Comparison of ENCODE assay signal across 8 mouse cellular contexts in the genomic region with DNA sequence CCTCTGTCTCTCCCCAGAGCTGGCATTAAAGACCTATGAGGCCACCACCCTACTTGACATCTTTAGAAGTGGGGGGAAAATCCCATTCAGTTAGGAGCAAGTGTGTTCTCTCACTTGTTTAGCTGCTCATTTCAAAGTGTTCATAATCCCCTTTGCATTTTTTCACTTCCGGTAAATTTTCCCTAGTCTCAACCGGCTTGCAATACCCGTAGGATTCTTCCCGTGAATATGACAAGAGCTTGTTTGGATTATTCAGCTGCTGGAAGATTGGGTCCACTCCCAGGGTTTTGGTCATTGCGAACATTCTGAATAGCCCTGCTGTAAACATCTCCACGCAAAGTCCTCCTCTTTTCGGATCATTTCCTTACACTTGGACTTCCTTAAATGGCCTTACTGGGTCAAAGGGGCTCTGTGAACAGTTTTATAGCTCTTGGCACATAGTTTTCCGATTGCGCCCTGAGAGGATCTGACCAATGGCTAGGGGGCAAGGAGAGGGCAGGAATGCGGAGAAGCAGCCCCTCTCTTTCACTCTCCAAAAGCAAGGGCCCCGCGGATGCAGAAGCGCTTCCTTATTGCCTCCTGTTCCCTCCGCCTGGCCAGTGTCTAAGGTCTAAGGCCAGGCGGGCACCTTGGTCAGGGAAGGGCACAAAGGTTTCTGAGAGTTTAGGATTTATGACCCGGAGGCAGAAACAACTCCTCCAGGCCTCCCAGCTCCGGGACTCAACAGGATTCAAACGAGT. TPM values are rescaled to one million over a fixed set of nuclear protein-coding genes. Genes with fewer than 3 reads are reported as not detected.
A peak's percentile ranks its signal among the peaks of the same experiment; 100 is the strongest.
DNase-seq lines count a peak whose midpoint lies in the region; ATAC-seq and TF ChIP-seq lines count a peak whose summit lies in the region.

No protein-coding gene starts in this region.

- H3K4me2 ChIP-seq in heart, embryonic 15.5 days, result peak overlapping the region; percentile 88
- peak overlapping the region; percentile 81 for H3K4me2 ChIP-seq in liver, postnatal 0 days (ENCODE audit: low read depth, low read length)
- H3K4me2 ChIP-seq in neural tube, embryonic 15.5 days, result peak overlapping the region; percentile 88

- H3K9me3 ChIP-seq in heart, embryonic 15.5 days (replicated peaks), result no peaks in the 10 kb centered on the region
- no peaks in the 10 kb centered on the region for H3K9me3 ChIP-seq in liver, postnatal 0 days (ENCODE audit: low read length)
- no peaks in the 10 kb centered on the region for H3K9me3 ChIP-seq in neural tube, embryonic 15.5 days (replicated peaks)

- 1% methylated on average over 18 of the region's 18 CpGs for WGBS in kidney, adult 2 months
- WGBS in heart, embryonic 15.5 days, result 4% methylated on average over 18 of the region's 18 CpGs
- 4% methylated on average over 18 of the region's 18 CpGs for WGBS in liver, postnatal 0 days (ENCODE audit: insufficient replicate concordance)
- 4% methylated on average over 18 of the region's 18 CpGs for WGBS in neural tube, embryonic 15.5 days

- 0 out of 2 replicates have a peak, but pooled peaks have one; percentile 0 for ATAC-seq in heart, embryonic 15.5 days (replicated peaks; ENCODE audit: insufficient number of reproducible peaks, insufficient read depth, low FRiP score, low read depth)
- peak; percentile 5 for ATAC-seq in liver, postnatal 0 days
- ATAC-seq in neural tube, embryonic 15.5 days (ENCODE audit: low FRiP score), result peak; percentile 10

- no peak for DNase-seq in kidney, adult 2 months
- DNase-seq in kidney, postnatal 10 days, result no peak
- peak; percentile 72 for DNase-seq in NIH3T3 (ENCODE audit: low read depth)
- DNase-seq in liver, postnatal 0 days, result no peak
- DNase-seq in left cerebral cortex, adult 8-10 months (ENCODE audit: low spot score in 2 of 2), result no peak
- DNase-seq in gastrocnemius, postnatal 36 days, result no peak

- H3K36me3 ChIP-seq in kidney, adult 2 months (ENCODE audit: control insufficient read depth, insufficient read depth, low read length), result no peaks in the 10 kb centered on the region
- H3K36me3 ChIP-seq in heart, embryonic 15.5 days, result no peaks in the 10 kb centered on the region
- no peaks in the 10 kb centered on the region for H3K36me3 ChIP-seq in liver, postnatal 0 days (replicated peaks; ENCODE audit: insufficient read depth, low read length)
- no peaks in the 10 kb centered on the region for H3K36me3 ChIP-seq in neural tube, embryonic 15.5 days

- peak overlapping the region; percentile 88 for H3K4me3 ChIP-seq in kidney, adult 2 months (ENCODE audit: insufficient read depth, low read depth, low read length)
- H3K4me3 ChIP-seq in heart, embryonic 15.5 days, result peak overlapping the region; percentile 82
- H3K4me3 ChIP-seq in liver, postnatal 0 days (ENCODE audit: low read depth, low read length), result peak overlapping the region; percentile 79
- H3K4me3 ChIP-seq in neural tube, embryonic 15.5 days (replicated peaks), result peak overlapping the region; percentile 89

- intact Hi-C loops in gastrocnemius, postnatal 36 days (cut with DNase I), result loop anchor here (5.0 kb wide), 1 partner anchor 42 kb away; no protein-coding TSS in a partner anchor

- H3K27ac ChIP-seq in kidney, adult 2 months (ENCODE audit: insufficient read depth, low read depth, low read length), result peak overlapping the region; percentile 99
- peak overlapping the region; percentile 99 for H3K27ac ChIP-seq in heart, embryonic 15.5 days
- H3K27ac ChIP-seq in liver, postnatal 0 days (ENCODE audit: low read depth), result peak overlapping the region; percentile 99
- H3K27ac ChIP-seq in neural tube, embryonic 15.5 days (replicated peaks), result peak overlapping the region; percentile 96

- no peaks in the 10 kb centered on the region for H3K27me3 ChIP-seq in kidney, adult 2 months (replicated peaks; ENCODE audit: control insufficient read depth, insufficient read depth, low read length)
- H3K27me3 ChIP-seq in heart, embryonic 15.5 days, result no peaks in the 10 kb centered on the region
- H3K27me3 ChIP-seq in liver, postnatal 0 days (ENCODE audit: insufficient read depth, low read length), result no peaks in the 10 kb centered on the region
- H3K27me3 ChIP-seq in neural tube, embryonic 15.5 days (replicated peaks), result no peaks in the 10 kb centered on the region

- TF ChIP-seq POLR2A in kidney, adult 2 months (IDR thresholded peaks at IDR 0.05; ENCODE audit: low read depth, low read length), result no peak

- no peak; the same call in 1 of the 2 replicates for TF ChIP-seq EP300 in liver, postnatal 0 days (IDR thresholded peaks at IDR 0.05; ENCODE audit: low read depth)

- peaks cover 18% of the 10 kb centered on the region for H3K4me1 ChIP-seq in kidney, adult 2 months (ENCODE audit: control insufficient read depth, insufficient read depth, low read length)
- peaks cover 25% of the 10 kb centered on the region for H3K4me1 ChIP-seq in heart, embryonic 15.5 days (replicated peaks)
- peaks cover 22% of the 10 kb centered on the region for H3K4me1 ChIP-seq in liver, postnatal 0 days (ENCODE audit: insufficient read depth)
- peaks cover 26% of the 10 kb centered on the region for H3K4me1 ChIP-seq in neural tube, embryonic 15.5 days

- peak overlapping the region; percentile 87 for H3K9ac ChIP-seq in heart, embryonic 15.5 days
- peak overlapping the region; percentile 93 for H3K9ac ChIP-seq in liver, postnatal 0 days (replicated peaks)
- peak overlapping the region; percentile 75 for H3K9ac ChIP-seq in neural tube, embryonic 15.5 days (replicated peaks)

- TF ChIP-seq CTCF in kidney, adult 2 months (conservative IDR thresholded peaks at IDR 0.05; ENCODE audit: insufficient read depth, insufficient read length, low read depth, low read length), result no peak
- TF ChIP-seq CTCF in liver, postnatal 0 days (IDR thresholded peaks at IDR 0.05; ENCODE audit: low read depth), result no peak

RNA-seq across cellular contexts. Expression of a gene that starts 0.9 kb away (rescaled TPM):
- polyA plus RNA-seq in kidney, adult 2 months (2012; rRNA removed), result 4.4 and 5.9 TPM in 2 replicates
- 21.0 and 22.4 TPM in 2 replicates for polyA plus RNA-seq in heart, embryonic 15.5 days (2015; fragmentation: Nextera tagmentation; extraction: Ambion mirVana)
- polyA plus RNA-seq in liver, postnatal 0 days (2015; fragmentation: Nextera tagmentation; extraction: Ambion mirVana), result 5.3 TPM in 2 replicates
- 13.5 and 13.7 TPM in 2 replicates for polyA plus RNA-seq in neural tube, embryonic 15.5 days (2015; fragmentation: Nextera tagmentation; extraction: Ambion mirVana)
- 100 to 1,000 TPM; 122 to 132 (median 129) TPM for total RNA-seq in left cerebral cortex, adult 8-10 months (2022)
- 10 to 100 TPM; 75.7 to 78.2 TPM for total RNA-seq in gastrocnemius, postnatal 36 days (2021)
